Comparison of ENCODE assay signal across 8 mouse cellular contexts in genomic region chr11:98150625-98151156, GRCm38 (mm10). TPM values are rescaled to one million over a fixed set of nuclear protein-coding genes. Genes with fewer than 3 reads are reported as not detected.
A peak's percentile ranks its signal among the peaks of the same experiment; 100 is the strongest.
DNase-seq lines count a peak whose midpoint lies in the region; ATAC-seq and TF ChIP-seq lines count a peak whose summit lies in the region.

No protein-coding gene starts in this region.

- H3K9ac ChIP-seq in heart, embryonic 11.5 days (ENCODE audit: low read depth, low read length), result no peak overlapping the region
- H3K9ac ChIP-seq in heart, adult 2 months (ENCODE audit: low read depth, low read length), result no peak overlapping the region
- H3K9ac ChIP-seq in ES-E14 (ENCODE audit: insufficient read depth, low read depth, low read length, poor library complexity, severe bottlenecking), result no peak overlapping the region
- H3K9ac ChIP-seq in hindbrain, embryonic 12.5 days, result no peak overlapping the region
- H3K9ac ChIP-seq in liver, embryonic 16.5 days (ENCODE audit: low read depth, low read length), result no peak overlapping the region

- in situ Hi-C loops in ES-E14 (cut with MboI; ENCODE audit: low sequenced_read_pairs in 2 of 2, unreplicated experiment in 2 of 2), result no loop called here

- peak overlapping the region; percentile 99 for H3K4me2 ChIP-seq in heart, embryonic 11.5 days
- H3K4me2 ChIP-seq in hindbrain, embryonic 12.5 days (replicated peaks), result peak overlapping the region; percentile 93
- H3K4me2 ChIP-seq in liver, embryonic 16.5 days (ENCODE audit: low read depth, low read length), result peak overlapping the region; percentile 100

- H3K27me3 ChIP-seq in heart, embryonic 11.5 days (ENCODE audit: control insufficient read depth, insufficient read depth, low read length), result no peaks in the 10 kb centered on the region
- no peaks in the 10 kb centered on the region for H3K27me3 ChIP-seq in heart, adult 2 months (ENCODE audit: control insufficient read depth, insufficient read depth, low read length)
- no peaks in the 10 kb centered on the region for H3K27me3 ChIP-seq in hindbrain, embryonic 12.5 days
- no peaks in the 10 kb centered on the region for H3K27me3 ChIP-seq in liver, embryonic 16.5 days (ENCODE audit: control insufficient read depth, insufficient read depth, low read depth, low read length)

- ATAC-seq in heart, embryonic 11.5 days (replicated peaks; ENCODE audit: insufficient number of reproducible peaks, low FRiP score, low TSS enrichment), result no peak
- ATAC-seq in hindbrain, embryonic 12.5 days (ENCODE audit: low FRiP score), result no peak
- ATAC-seq in liver, embryonic 16.5 days (ENCODE audit: low read depth), result no peak

- WGBS in heart, embryonic 11.5 days (ENCODE audit: insufficient replicate concordance), result 13% methylated on average over 10 of the region's 10 CpGs
- 6% methylated on average over 10 of the region's 10 CpGs for WGBS in heart, adult 2 months
- WGBS in hindbrain, embryonic 12.5 days, result 11% methylated on average over 10 of the region's 10 CpGs
- 5% methylated on average over 10 of the region's 10 CpGs for WGBS in liver, embryonic 16.5 days (ENCODE audit: insufficient replicate concordance)

- no peak for TF ChIP-seq EP300 in heart, adult 2 months (IDR thresholded peaks at IDR 0.05; ENCODE audit: insufficient read depth, low read depth, low read length)

- H3K4me3 ChIP-seq in heart, embryonic 11.5 days (ENCODE audit: low read depth, low read length), result peak overlapping the region; percentile 94
- H3K4me3 ChIP-seq in heart, adult 2 months, result no peak overlapping the region; the same call in 1 of the 2 replicates
- H3K4me3 ChIP-seq in ES-E14 (ENCODE audit: insufficient read depth in 1 of 2, low read depth in 1 of 2, low read length in 2 of 2, poor library complexity in 1 of 2, severe bottlenecking in 1 of 2), result no peak overlapping the region
- H3K4me3 ChIP-seq in hindbrain, embryonic 12.5 days, result peak overlapping the region; percentile 96
- peak overlapping the region; percentile 90 for H3K4me3 ChIP-seq in liver, embryonic 16.5 days (ENCODE audit: low read depth, low read length)

- intact Hi-C loops in heart, adult 2 months (cut with DNase I), result loop anchor here (2.0 kb wide), 1 partner anchor 124 kb away; the partner anchor contains the start of gene Rpl19

- H3K79me2 ChIP-seq in heart, adult 2 months (replicated peaks; ENCODE audit: control insufficient read depth, insufficient read depth, low read length), result peaks cover 4% of the 10 kb centered on the region

- no peak for DNase-seq in heart, adult 2 months
- no peak for DNase-seq in ES-E14 (ENCODE audit: low read depth, low spot score)
- DNase-seq in spleen, postnatal 4 days (ENCODE audit: low spot score in 2 of 2), result no peak
- DNase-seq in cerebellum, postnatal 36 days, result no peak
- no peak for DNase-seq in thymus, postnatal 14 days

- no peaks in the 10 kb centered on the region for H3K9me3 ChIP-seq in heart, embryonic 11.5 days (replicated peaks; ENCODE audit: control insufficient read depth, low read length)
- no peaks in the 10 kb centered on the region for H3K9me3 ChIP-seq in ES-E14 (ENCODE audit: control insufficient read depth, insufficient read depth, low read depth, low read length)
- H3K9me3 ChIP-seq in hindbrain, embryonic 12.5 days (replicated peaks), result no peaks in the 10 kb centered on the region
- no peaks in the 10 kb centered on the region for H3K9me3 ChIP-seq in liver, embryonic 16.5 days (replicated peaks; ENCODE audit: control insufficient read depth, low read length)

- no peak overlapping the region for H3K27ac ChIP-seq in heart, embryonic 11.5 days (ENCODE audit: low read depth, low read length)
- no peak overlapping the region for H3K27ac ChIP-seq in heart, adult 2 months
- H3K27ac ChIP-seq in ES-E14 (ENCODE audit: insufficient read depth, low read depth, low read length, poor library complexity, severe bottlenecking), result no peak overlapping the region
- no peak overlapping the region for H3K27ac ChIP-seq in hindbrain, embryonic 12.5 days
- H3K27ac ChIP-seq in liver, embryonic 16.5 days (ENCODE audit: low read length), result no peak overlapping the region

- peaks cover 7% of the 10 kb centered on the region; the same call in 1 of the 2 replicates for H3K4me1 ChIP-seq in heart, embryonic 11.5 days (ENCODE audit: control insufficient read depth, insufficient read depth, low read length)
- H3K4me1 ChIP-seq in heart, adult 2 months (ENCODE audit: control insufficient read depth, insufficient read depth, low read length), result peaks cover 7% of the 10 kb centered on the region
- peaks cover 0 to 2% of the 10 kb centered on the region in 2 experiments; a peak in 1 of 4 replicates for H3K4me1 ChIP-seq in ES-E14 (ENCODE audit: control insufficient read depth in 2 of 2, insufficient read depth in 2 of 2, low read length in 2 of 2, poor library complexity in 1 of 2)
- H3K4me1 ChIP-seq in hindbrain, embryonic 12.5 days, result peaks cover 26% of the 10 kb centered on the region
- peaks cover 15% of the 10 kb centered on the region for H3K4me1 ChIP-seq in liver, embryonic 16.5 days (ENCODE audit: control insufficient read depth, low read depth, low read length)

- no peak for TF ChIP-seq POLR2A in heart, adult 2 months (IDR thresholded peaks at IDR 0.05; ENCODE audit: insufficient read depth, low read depth, low read length)

- TF ChIP-seq CTCF in heart, adult 2 months (IDR thresholded peaks at IDR 0.05), result no peak

- H3K36me3 ChIP-seq in heart, embryonic 11.5 days (ENCODE audit: control insufficient read depth, insufficient read depth, low read length), result 0 out of 2 replicates have a peak, but pooled peaks cover 3% of the 10 kb centered on the region
- peaks cover 7% of the 10 kb centered on the region for H3K36me3 ChIP-seq in heart, adult 2 months (ENCODE audit: control insufficient read depth, insufficient read depth, low read length)
- peaks cover 7% of the 10 kb centered on the region for H3K36me3 ChIP-seq in ES-E14 (ENCODE audit: control insufficient read depth, insufficient read depth, low read length, poor library complexity, severe bottlenecking)
- H3K36me3 ChIP-seq in hindbrain, embryonic 12.5 days, result peaks cover 13% of the 10 kb centered on the region
- H3K36me3 ChIP-seq in liver, embryonic 16.5 days (ENCODE audit: control insufficient read depth, insufficient read depth), result peaks cover 3% of the 10 kb centered on the region

TF ChIP-seq in ES-E14, 5 proteins besides CTCF, POLR2A, EP300 and RAD21:
- TF ChIP-seq HCFC1 (IDR thresholded peaks at IDR 0.05; ENCODE audit: borderline replicate concordance, insufficient read depth, low read length), result no peak
- TF ChIP-seq ZNF384 (IDR thresholded peaks at IDR 0.05; ENCODE audit: low read depth, low read length), result 0 out of 2 replicates have a peak, but pooled peaks have one; percentile 15
- TF ChIP-seq ZC3H11A (IDR thresholded peaks at IDR 0.05; ENCODE audit: borderline replicate concordance, low read depth, low read length), result no peak

RNA-seq across cellular contexts. Expression of gene Fbxl20, which starts 0.5 kb away (rescaled TPM):
- polyA plus RNA-seq in heart, embryonic 11.5 days (2014; fragmentation: Nextera tagmentation; extraction: Ambion mirVana), result 12.9 and 15.5 TPM in 2 replicates
- total RNA-seq in heart, adult 2 months (2021), result 10 to 100 TPM; 14.3 to 14.4 TPM
- 10.7 and 16.0 TPM in 2 replicates for polyA plus RNA-seq in heart, adult 2 months (2012; rRNA removed)
- 9.7 and 15.0 TPM in 2 replicates for total RNA-seq in ES-E14 (2012; rRNA removed)
- 31.1 and 36.8 TPM in 2 replicates for polyA plus RNA-seq in hindbrain, embryonic 12.5 days (2016; fragmentation: Nextera tagmentation; extraction: Ambion mirVana)
- polyA plus RNA-seq in liver, embryonic 16.5 days (2015; fragmentation: Nextera tagmentation; extraction: Ambion mirVana), result 4.6 and 6.0 TPM in 2 replicates

RNA-seq across cellular contexts. Expression of gene Med1, which starts 42.4 kb away (rescaled TPM):
- polyA plus RNA-seq in heart, embryonic 11.5 days (2014; fragmentation: Nextera tagmentation; extraction: Ambion mirVana), result 40.7 and 46.9 TPM in 2 replicates
- 10 to 100 TPM; 38.6 to 43.5 TPM for total RNA-seq in heart, adult 2 months (2021)
- polyA plus RNA-seq in heart, adult 2 months (2012; rRNA removed), result 14.0 and 26.0 TPM in 2 replicates
- 23.5 and 27.9 TPM in 2 replicates for total RNA-seq in ES-E14 (2012; rRNA removed)
- 74.3 and 84.9 TPM in 2 replicates for polyA plus RNA-seq in hindbrain, embryonic 12.5 days (2016; fragmentation: Nextera tagmentation; extraction: Ambion mirVana)
- polyA plus RNA-seq in liver, embryonic 16.5 days (2015; fragmentation: Nextera tagmentation; extraction: Ambion mirVana), result 21.1 and 21.5 TPM in 2 replicates

RNA-seq across cellular contexts. Expression of gene Cdk12, which starts 52.2 kb away (rescaled TPM):
- 8.3 and 11.4 TPM in 2 replicates for polyA plus RNA-seq in heart, embryonic 11.5 days (2014; fragmentation: Nextera tagmentation; extraction: Ambion mirVana)
- 10 to 100 TPM; 20.6 to 21.2 TPM for total RNA-seq in heart, adult 2 months (2021)
- polyA plus RNA-seq in heart, adult 2 months (2012; rRNA removed), result 7.5 and 12.7 TPM in 2 replicates
- 63.3 and 68.8 TPM in 2 replicates for total RNA-seq in ES-E14 (2012; rRNA removed)
- polyA plus RNA-seq in hindbrain, embryonic 12.5 days (2016; fragmentation: Nextera tagmentation; extraction: Ambion mirVana), result 14.6 and 15.1 TPM in 2 replicates
- polyA plus RNA-seq in liver, embryonic 16.5 days (2015; fragmentation: Nextera tagmentation; extraction: Ambion mirVana), result 5.5 and 5.7 TPM in 2 replicates

Comparison
In these comparisons a context has a peak if more than half of its experiments do, and no peak if none do; other contexts are left out.
1. H3K4me3 ChIP-seq: peak in heart, embryonic 11.5 days (single experiment), hindbrain, embryonic 12.5 days (single experiment) and liver, embryonic 16.5 days (single experiment); none in heart, adult 2 months (single experiment) and ES-E14 (0 of 2).
2. Peak in every context shown above with its lines, with median percentiles within 50 percentile points of each other: H3K4me2 ChIP-seq.